Mouse (Mus musculus): ENCODE data around the gene Prkg1. TPM values are rescaled to one million over a fixed set of nuclear protein-coding genes. Genes with fewer than 3 reads are reported as not detected.

Gene Prkg1
- polyA plus RNA-seq, 1 experiment from 2014 or later = 16.8 TPM

- 0 out of 2 replicates have a peak overlapping the region, but pooled peaks have one; percentile 12 for H3K4me3 ChIP-seq
- whole genome bisulfite sequencing = 32% methylated on average over 24 of the region's 24 CpGs
- 0 out of 2 replicates have a peak, but pooled peaks cover 7% of the 10 kb centered on the region for H3K4me1 ChIP-seq
- H3K27me3 ChIP-seq = no peaks in the 10 kb centered on the region
- H3K36me3 ChIP-seq = no peaks in the 10 kb centered on the region
- H3K9me3 ChIP-seq = no peaks in the 10 kb centered on the region
- peak overlapping the region; percentile 72 for H3K27ac ChIP-seq
- peak overlapping the region; percentile 27; the same call in 1 of the 2 replicates for H3K9ac ChIP-seq
- peak overlapping the region; percentile 36 for H3K4me2 ChIP-seq (replicated peaks)
- peak; percentile 69; the same call in 1 of the 2 replicates for ATAC-seq (ENCODE audit: insufficient number of reproducible peaks, insufficient read depth, low FRiP score, low TSS enrichment)
Observed at GRCm38 (mm10) chr19:31073959-31074716, 690.7 kb downstream of the Prkg1 start.

DNA sequence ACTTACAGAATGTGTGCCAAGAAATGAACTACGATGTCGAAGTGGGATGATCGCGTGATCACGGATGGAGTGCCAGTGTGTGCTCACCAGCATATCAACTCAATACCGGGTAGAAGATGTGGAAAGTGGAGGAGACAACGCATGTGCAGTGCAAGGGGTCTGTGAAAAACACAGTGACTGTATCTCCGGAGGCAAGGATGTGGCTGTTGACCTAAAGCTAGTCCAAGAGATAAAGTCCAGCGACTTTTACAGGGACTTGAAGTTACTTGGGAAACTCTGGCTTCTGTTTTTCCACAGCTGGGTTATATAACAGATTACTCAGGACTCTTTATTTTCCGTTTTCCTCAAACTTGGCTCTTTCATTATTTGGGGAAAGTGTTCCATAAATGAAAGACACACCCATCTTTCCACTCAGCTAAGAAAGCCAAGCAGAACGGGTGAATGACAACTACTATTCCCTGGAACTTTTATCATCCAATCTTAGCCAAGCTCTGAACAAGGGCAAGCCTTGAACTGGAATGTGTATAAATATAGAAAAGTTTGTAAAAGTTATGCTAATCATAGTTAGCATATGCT is 699.5 kb downstream of the Prkg1 start:
- H3K27ac ChIP-seq = no peak overlapping the region
- H3K4me2 ChIP-seq (replicated peaks) = no peak overlapping the region
- H3K9me3 ChIP-seq = no peaks in the 10 kb centered on the region
- WGBS = 83% methylated on average over 11 of the region's 11 CpGs
- no peak for ATAC-seq (ENCODE audit: insufficient number of reproducible peaks, insufficient read depth, low FRiP score, low TSS enrichment)
- H3K9ac ChIP-seq = no peak overlapping the region
- H3K4me1 ChIP-seq = no peaks in the 10 kb centered on the region
- no peaks in the 10 kb centered on the region for H3K36me3 ChIP-seq
- H3K27me3 ChIP-seq = no peaks in the 10 kb centered on the region
- no peak overlapping the region for H3K4me3 ChIP-seq

DNA sequence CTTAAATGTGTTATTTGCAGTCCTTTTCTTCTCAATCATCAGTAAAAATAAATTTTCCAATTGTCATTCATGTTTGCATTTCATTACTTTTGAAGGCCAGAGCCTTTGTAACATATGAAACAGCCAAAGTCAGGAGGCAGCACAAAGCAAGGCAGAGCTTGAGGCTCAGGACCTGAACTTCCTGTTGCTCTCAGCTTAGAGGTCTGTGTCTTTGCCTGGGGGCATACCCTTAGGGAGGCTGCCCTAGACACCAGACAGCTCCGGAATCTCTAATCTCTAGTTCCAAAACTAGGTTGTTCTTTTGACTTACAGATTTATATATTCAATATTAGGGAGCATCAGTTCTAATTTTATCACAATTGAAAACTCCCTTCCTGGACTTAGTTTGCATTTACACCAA is 700.1 kb downstream of the Prkg1 start:
- no peak overlapping the region for H3K4me3 ChIP-seq
- no peaks in the 10 kb centered on the region for H3K36me3 ChIP-seq
- H3K27me3 ChIP-seq = no peaks in the 10 kb centered on the region
- no peak for ATAC-seq (ENCODE audit: insufficient number of reproducible peaks, insufficient read depth, low FRiP score, low TSS enrichment)
- no peak overlapping the region for H3K4me2 ChIP-seq (replicated peaks)
- no peak overlapping the region for H3K9ac ChIP-seq
- H3K4me1 ChIP-seq = no peaks in the 10 kb centered on the region
- H3K27ac ChIP-seq = no peak overlapping the region
- no peaks in the 10 kb centered on the region for H3K9me3 ChIP-seq
- 62% methylated on average over 1 of the region's 1 CpGs for WGBS

DNA sequence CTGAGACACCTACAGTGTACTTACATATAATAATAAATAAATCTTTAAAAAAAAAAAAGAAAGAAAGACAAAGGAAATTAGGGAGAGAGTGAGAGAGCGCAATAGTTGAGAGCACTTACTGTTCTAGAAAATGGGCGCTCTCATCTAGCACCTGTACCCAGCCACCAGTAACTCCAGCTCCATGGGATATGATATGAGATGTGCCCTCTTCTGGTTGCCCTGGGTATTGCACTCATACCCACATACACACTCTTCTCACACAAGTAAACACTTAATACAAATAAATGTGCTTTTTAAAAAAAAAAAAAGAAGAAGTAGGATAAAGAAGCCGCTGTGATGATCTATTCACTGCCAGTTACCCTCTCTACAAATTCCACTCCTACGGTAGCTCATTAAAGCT is 718.2 kb downstream of the Prkg1 start:
- Histone ChIP-seq H3K27me3 (no peaks in the 10 kb centered on the region), H3K4me3 (no peak overlapping the region), H3K36me3 (no peaks in the 10 kb centered on the region), H3K27ac (no peak overlapping the region), H3K4me1 (no peaks in the 10 kb centered on the region), H3K9ac (no peak overlapping the region), H3K4me2 (replicated peaks) (no peak overlapping the region), H3K9me3 (no peaks in the 10 kb centered on the region)
- 97% methylated on average over 4 of the region's 4 CpGs for WGBS
- ATAC-seq (ENCODE audit: insufficient number of reproducible peaks, insufficient read depth, low FRiP score, low TSS enrichment) = no peak

DNA sequence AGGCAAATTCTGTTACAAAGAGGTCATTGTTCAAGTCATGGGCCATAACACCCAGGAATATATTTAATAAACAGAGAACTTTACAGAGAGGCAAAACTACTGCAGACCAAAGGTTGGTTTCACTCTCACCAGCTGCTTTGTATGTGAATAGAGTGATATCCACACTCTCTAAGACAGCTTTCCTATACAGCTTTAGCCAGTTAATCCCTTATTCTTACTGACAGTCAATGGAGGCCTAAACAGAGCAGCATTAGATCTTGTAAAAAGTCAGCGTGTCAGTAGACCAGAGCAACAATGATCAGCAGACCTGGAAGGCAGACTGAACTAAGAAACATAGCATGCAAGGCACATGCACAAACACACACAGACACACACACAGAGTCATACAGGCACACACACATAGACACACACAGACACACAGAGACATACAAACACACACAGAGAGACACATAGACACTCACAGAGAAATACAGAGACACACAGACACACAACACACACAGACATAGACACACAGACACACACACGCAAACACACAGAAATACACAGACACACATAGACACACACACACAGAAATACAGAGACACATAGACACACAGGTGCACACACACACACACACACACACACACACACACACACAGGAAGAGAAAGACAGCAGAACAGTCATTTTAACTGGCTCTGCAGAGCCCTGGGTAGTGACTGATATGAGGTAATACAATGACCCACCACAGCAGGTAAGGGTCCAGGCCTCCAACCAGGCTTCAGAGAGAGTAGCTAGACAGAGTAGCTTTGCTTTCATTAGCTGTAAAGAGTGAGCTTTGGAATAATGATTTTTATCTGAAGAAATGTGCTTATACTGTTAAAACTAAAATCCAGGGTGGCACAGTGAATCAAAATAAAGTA is 723.6 kb downstream of the Prkg1 start:
- Histone ChIP-seq H3K36me3 (no peaks in the 10 kb centered on the region), H3K9ac (no peak overlapping the region), H3K4me1 (no peaks in the 10 kb centered on the region), H3K4me3 (no peak overlapping the region), H3K9me3 (no peaks in the 10 kb centered on the region), H3K4me2 (replicated peaks) (no peak overlapping the region), H3K27ac (no peak overlapping the region), H3K27me3 (no peaks in the 10 kb centered on the region)
- ATAC-seq (ENCODE audit: insufficient number of reproducible peaks, insufficient read depth, low FRiP score, low TSS enrichment) = no peak
- WGBS = 79% methylated on average over 2 of the region's 2 CpGs

GRCm38 (mm10) chr19:31038951-31039350 is 725.9 kb downstream of the Prkg1 start:
- no peak for ATAC-seq (ENCODE audit: insufficient number of reproducible peaks, insufficient read depth, low FRiP score, low TSS enrichment)
- Histone ChIP-seq H3K9me3 (no peaks in the 10 kb centered on the region), H3K4me1 (no peaks in the 10 kb centered on the region), H3K4me2 (replicated peaks) (no peak overlapping the region), H3K36me3 (no peaks in the 10 kb centered on the region), H3K27me3 (no peaks in the 10 kb centered on the region), H3K27ac (no peak overlapping the region), H3K9ac (no peak overlapping the region), H3K4me3 (no peak overlapping the region)
- WGBS = 73% methylated on average over 3 of the region's 3 CpGs

DNA sequence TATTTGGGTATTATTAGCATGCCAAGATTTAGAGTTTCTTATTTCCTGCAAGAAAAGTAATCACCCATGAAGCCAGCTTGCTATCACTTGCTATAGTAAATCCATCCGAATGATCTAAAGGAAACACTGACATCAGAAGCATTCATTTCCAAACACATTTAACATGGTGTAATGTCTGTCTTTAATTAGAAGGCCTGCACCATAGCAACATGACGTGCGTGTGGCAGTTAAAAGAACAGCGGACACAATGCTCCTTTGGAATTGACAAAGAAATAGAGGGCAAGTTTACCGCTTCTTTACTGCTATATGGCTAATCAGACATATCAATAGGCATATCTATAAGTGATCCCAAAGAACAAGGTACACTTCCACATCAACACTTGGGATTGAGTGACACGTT is 733.2 kb downstream of the Prkg1 start:
- no peak overlapping the region for H3K4me3 ChIP-seq
- WGBS = 60% methylated on average over 6 of the region's 6 CpGs
- no peak overlapping the region for H3K9ac ChIP-seq

GRCm38 (mm10) chr19:31026797-31027196 is 738.0 kb downstream of the Prkg1 start:
- H3K27ac ChIP-seq = no peak overlapping the region
- H3K36me3 ChIP-seq = no peaks in the 10 kb centered on the region
- H3K4me3 ChIP-seq = no peak overlapping the region
- H3K9me3 ChIP-seq = no peaks in the 10 kb centered on the region
- no peak overlapping the region for H3K9ac ChIP-seq
- H3K27me3 ChIP-seq = no peaks in the 10 kb centered on the region
- no peak overlapping the region for H3K4me2 ChIP-seq (replicated peaks)
- no peaks in the 10 kb centered on the region for H3K4me1 ChIP-seq
- no peak for ATAC-seq (ENCODE audit: insufficient number of reproducible peaks, insufficient read depth, low FRiP score, low TSS enrichment)
- WGBS = 79% methylated on average over 5 of the region's 5 CpGs

More for the DNA sequence above, 733.2 kb downstream of the Prkg1 start:
- H3K9me3 ChIP-seq = no peaks in the 10 kb centered on the region
- no peak overlapping the region for H3K4me2 ChIP-seq (replicated peaks)
- H3K27ac ChIP-seq = no peak overlapping the region
- no peaks in the 10 kb centered on the region for H3K27me3 ChIP-seq
- no peaks in the 10 kb centered on the region for H3K4me1 ChIP-seq
- no peaks in the 10 kb centered on the region for H3K36me3 ChIP-seq
- ATAC-seq (ENCODE audit: insufficient number of reproducible peaks, insufficient read depth, low FRiP score, low TSS enrichment) = no peak

GRCm38 (mm10) chr19:31011528-31012133 is 753.2 kb downstream of the Prkg1 start:
- Histone ChIP-seq H3K27me3 (no peaks in the 10 kb centered on the region), H3K9ac (no peak overlapping the region), H3K4me1 (no peaks in the 10 kb centered on the region), H3K4me3 (no peak overlapping the region), H3K27ac (no peak overlapping the region), H3K9me3 (no peaks in the 10 kb centered on the region), H3K4me2 (replicated peaks) (no peak overlapping the region), H3K36me3 (no peaks in the 10 kb centered on the region)
- no peak for ATAC-seq (ENCODE audit: insufficient number of reproducible peaks, insufficient read depth, low FRiP score, low TSS enrichment)
- 82% methylated on average over 3 of the region's 3 CpGs for WGBS

GRCm38 (mm10) chr19:30998572-30998971 is 766.3 kb downstream of the Prkg1 start:
- WGBS = 83% methylated on average over 2 of the region's 2 CpGs
- H3K4me3 ChIP-seq = no peak overlapping the region
- no peaks in the 10 kb centered on the region for H3K27me3 ChIP-seq
- H3K4me2 ChIP-seq (replicated peaks) = no peak overlapping the region
- H3K4me1 ChIP-seq = no peaks in the 10 kb centered on the region
- no peak overlapping the region for H3K9ac ChIP-seq
- H3K27ac ChIP-seq = no peak overlapping the region
- H3K36me3 ChIP-seq = no peaks in the 10 kb centered on the region
- no peaks in the 10 kb centered on the region for H3K9me3 ChIP-seq
- ATAC-seq (ENCODE audit: insufficient number of reproducible peaks, insufficient read depth, low FRiP score, low TSS enrichment) = no peak

DNA sequence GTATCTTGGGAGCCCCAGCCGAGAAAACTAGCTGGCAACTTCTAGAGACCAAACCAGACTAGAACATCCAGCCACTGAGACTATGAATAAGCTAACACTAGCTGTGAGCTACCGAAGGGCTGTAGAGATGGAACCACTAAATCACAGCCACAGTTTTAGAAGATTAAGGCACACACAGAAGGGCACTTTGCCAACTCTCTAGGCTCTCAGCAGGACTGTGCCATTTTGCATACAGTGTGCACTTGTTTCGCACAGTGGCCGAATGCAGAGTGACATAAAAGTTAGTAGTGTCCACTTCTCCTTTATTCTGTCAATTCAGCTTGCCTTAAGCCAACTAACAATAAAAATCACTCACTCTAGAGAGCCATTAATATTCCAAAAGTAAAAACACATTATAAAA is 774.4 kb downstream of the Prkg1 start:
- Histone ChIP-seq H3K27me3 (no peaks in the 10 kb centered on the region), H3K4me1 (no peaks in the 10 kb centered on the region), H3K4me2 (replicated peaks) (no peak overlapping the region), H3K36me3 (no peaks in the 10 kb centered on the region), H3K9ac (no peak overlapping the region), H3K9me3 (no peaks in the 10 kb centered on the region), H3K4me3 (no peak overlapping the region), H3K27ac (no peak overlapping the region)
- WGBS = 81% methylated on average over 4 of the region's 4 CpGs
- no peak for ATAC-seq (ENCODE audit: insufficient number of reproducible peaks, insufficient read depth, low FRiP score, low TSS enrichment)

Measured in embryonic facial prominence, embryonic 12.5 days (tissue).